Mouse (Mus musculus) C2C12 (cell line): ENCODE measurements around the gene Jmy. TPM values are rescaled to one million over a fixed set of nuclear protein-coding genes. Genes with fewer than 3 reads are reported as not detected.

Experiments
- H3K27me3 ChIP-seq: one replicate; pipeline ENCODE4 v1.6.1; 2011; ENCODE audit not compliant: control insufficient read depth, insufficient read depth, insufficient read length
- H3K36me3 ChIP-seq: one replicate; pipeline ENCODE4 v1.6.1; 2011; ENCODE audit not compliant: control insufficient read depth, insufficient read depth
- H3K4me3 ChIP-seq: one replicate; pipeline ENCODE4 v1.5.1; 2011; ENCODE audit warnings: mild to moderate bottlenecking, control low read depth; ENCODE audit not compliant: poor library complexity, insufficient read depth, severe bottlenecking
- H3K79me2 ChIP-seq: one replicate; pipeline ENCODE4 v1.6.1; 2011; ENCODE audit not compliant: control insufficient read depth, insufficient read depth
- H3K79me3 ChIP-seq: one replicate; pipeline ENCODE4 v1.6.1; 2011; ENCODE audit warnings: low read depth, control low read depth
- H3ac ChIP-seq: one replicate; pipeline ENCODE3; 2011; ENCODE audit warnings: low read depth; ENCODE audit not compliant: control insufficient read depth, insufficient read length
- CEBPB ChIP-seq: IDR thresholded peaks from one replicate; pipeline ENCODE4 v1.6.1; 2011; ENCODE audit warnings: low read depth, mild to moderate bottlenecking, control low read depth, moderate library complexity
- CTCF ChIP-seq: IDR thresholded peaks from one replicate; pipeline ENCODE4 v1.5.1; 2011; ENCODE audit not compliant: control insufficient read depth, insufficient read depth, insufficient read length
- FOSL1 ChIP-seq: IDR thresholded peaks from one replicate; pipeline ENCODE4 v1.8.0; 2011; ENCODE audit warnings: mild to moderate bottlenecking, low read length; ENCODE audit not compliant: poor library complexity, insufficient read depth, severe bottlenecking
- MAX ChIP-seq: IDR thresholded peaks from one replicate; pipeline ENCODE4 v1.6.1; 2011; ENCODE audit warnings: mild to moderate bottlenecking, control low read depth
- MYOD1 ChIP-seq: IDR thresholded peaks from one replicate; pipeline ENCODE4 v1.6.1; 2011; ENCODE audit warnings: low read depth; ENCODE audit not compliant: control insufficient read depth, insufficient read length
- MYOG ChIP-seq: IDR thresholded peaks from one replicate; pipeline ENCODE4 v1.6.1; 2011; ENCODE audit not compliant: control insufficient read depth, insufficient read length; ENCODE audit errors: extremely low read depth
- USF1 ChIP-seq: IDR thresholded peaks from one replicate; pipeline ENCODE4 v1.6.1; 2011; ENCODE audit warnings: low read depth, mild to moderate bottlenecking, control low read depth, moderate library complexity
- polyA plus RNA-seq: library from polyadenylated mRNA; unstranded; fragments of >200 nt; fragmentation: generic; extraction: Trizol; gene quantifications from one replicate; pipeline ENCODE4 v1.2.1, GENCODE M21; 2012; ENCODE audit warnings: missing spikeins

Jmy gene
- polyA plus RNA-seq, 1 experiment, result 3.2 TPM

DNA sequence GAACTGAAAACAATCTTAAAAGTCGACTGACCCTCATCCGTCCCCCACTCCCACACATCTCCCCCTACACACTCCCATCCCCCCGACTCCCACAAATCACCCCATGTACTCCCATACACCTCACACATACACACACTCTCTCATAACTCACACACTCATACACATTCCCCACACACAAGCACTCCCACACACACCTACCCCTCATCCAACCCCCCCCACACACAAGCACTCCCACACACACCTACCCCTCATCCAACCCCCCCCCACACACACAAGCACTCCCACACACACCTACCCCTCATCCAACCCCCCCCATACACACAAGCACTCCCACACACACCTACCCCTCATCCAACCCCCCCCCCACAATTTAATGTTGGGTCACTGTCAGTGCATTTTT lies 59.4 kb downstream of the Jmy start:
- no peak overlapping the region for H3ac ChIP-seq
- TF ChIP-seq CEBPB, result no peak
- TF ChIP-seq MAX, result no peak
- TF ChIP-seq MYOD1, result no peak
- TF ChIP-seq USF1, result no peak
- no peak for TF ChIP-seq MYOG
- TF ChIP-seq FOSL1, result no peak
- TF ChIP-seq CTCF, result no peak
- H3K27me3 ChIP-seq, result no peaks in the 10 kb centered on the region
- H3K79me2 ChIP-seq, result no peaks in the 10 kb centered on the region
- no peaks in the 10 kb centered on the region for H3K36me3 ChIP-seq
- H3K4me3 ChIP-seq, result no peak overlapping the region
- H3K79me3 ChIP-seq, result no peaks in the 10 kb centered on the region

DNA sequence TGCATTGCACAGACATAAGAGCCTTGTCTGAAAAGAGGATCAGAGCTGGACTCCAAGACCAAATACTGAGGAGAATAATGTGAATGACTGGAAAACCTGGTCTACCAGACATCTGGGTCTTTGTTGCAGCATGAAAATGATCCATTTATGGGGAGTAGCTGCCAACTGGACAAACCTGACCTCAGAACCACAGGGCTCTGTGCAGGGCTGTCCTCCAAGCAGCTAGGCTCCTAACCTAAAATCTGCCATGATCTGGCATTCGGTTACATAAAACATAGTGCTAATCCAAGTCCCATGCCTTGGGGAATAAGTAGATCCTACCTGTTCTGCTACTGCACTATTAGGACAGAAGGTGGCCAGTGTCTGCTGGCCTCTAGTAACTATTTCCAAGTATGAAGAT lies 70.4 kb downstream of the Jmy start:
- Histone ChIP-seq H3K36me3 (no peaks in the 10 kb centered on the region), H3ac (no peak overlapping the region), H3K79me3 (no peaks in the 10 kb centered on the region), H3K27me3 (no peaks in the 10 kb centered on the region), H3K79me2 (no peaks in the 10 kb centered on the region), H3K4me3 (no peak overlapping the region)
- TF ChIP-seq USF1, result no peak
- TF ChIP-seq CTCF, result no peak
- no peak for TF ChIP-seq MYOG
- no peak for TF ChIP-seq MAX
- TF ChIP-seq CEBPB, result no peak
- no peak for TF ChIP-seq FOSL1
- TF ChIP-seq MYOD1, result no peak

DNA sequence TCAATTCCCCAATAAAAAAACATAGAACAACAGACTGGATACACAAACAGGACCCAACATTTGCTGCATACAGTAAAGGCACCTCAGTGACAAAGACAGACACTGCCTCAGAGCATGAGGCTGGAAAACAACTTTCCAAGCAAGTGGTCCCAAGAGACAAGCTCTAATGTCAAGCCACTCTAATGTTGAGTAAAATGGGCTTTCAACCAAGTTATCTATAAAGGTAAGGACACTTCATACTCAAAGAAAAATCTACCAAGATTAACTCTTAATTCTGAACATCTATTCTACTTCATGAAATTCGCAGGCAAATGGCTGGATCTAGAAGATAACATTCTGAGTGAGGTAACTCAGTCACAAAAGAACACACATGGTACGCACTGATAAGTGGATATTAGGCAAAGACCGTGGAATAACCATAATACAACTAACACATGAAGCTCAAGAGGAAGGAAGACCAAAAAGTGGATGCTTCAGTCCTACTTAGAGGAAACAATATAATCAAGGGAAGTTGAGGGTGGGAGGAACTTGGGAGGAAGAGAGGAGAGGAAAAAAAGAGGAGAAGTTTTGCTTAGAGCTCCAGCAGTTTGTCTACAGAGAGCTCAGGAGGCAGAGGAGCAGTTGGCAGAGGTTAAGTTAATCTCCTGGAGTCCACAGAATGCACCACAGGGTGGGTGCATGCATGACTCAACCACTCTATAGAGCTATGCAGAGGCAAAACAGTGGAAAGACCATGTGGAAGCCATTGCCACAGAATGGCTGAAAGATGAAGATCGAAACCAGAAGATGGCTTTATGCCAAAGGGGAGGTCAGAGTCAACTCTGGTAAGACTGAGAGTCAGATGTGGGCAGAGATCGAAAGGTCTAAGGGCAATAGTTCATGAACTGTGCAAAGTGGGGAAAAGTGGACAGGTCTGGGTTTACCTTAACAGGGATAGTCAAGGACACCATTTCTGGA lies 71.4 kb downstream of the Jmy start:
- TF ChIP-seq MYOG (no peak), MAX (no peak), USF1 (no peak), MYOD1 (no peak), FOSL1 (no peak), CTCF (no peak)
- H3K27me3 ChIP-seq, result no peaks in the 10 kb centered on the region
- no peaks in the 10 kb centered on the region for H3K36me3 ChIP-seq
- H3K4me3 ChIP-seq, result no peak overlapping the region
- no peaks in the 10 kb centered on the region for H3K79me2 ChIP-seq
- H3K79me3 ChIP-seq, result no peaks in the 10 kb centered on the region
- no peak overlapping the region for H3ac ChIP-seq

DNA sequence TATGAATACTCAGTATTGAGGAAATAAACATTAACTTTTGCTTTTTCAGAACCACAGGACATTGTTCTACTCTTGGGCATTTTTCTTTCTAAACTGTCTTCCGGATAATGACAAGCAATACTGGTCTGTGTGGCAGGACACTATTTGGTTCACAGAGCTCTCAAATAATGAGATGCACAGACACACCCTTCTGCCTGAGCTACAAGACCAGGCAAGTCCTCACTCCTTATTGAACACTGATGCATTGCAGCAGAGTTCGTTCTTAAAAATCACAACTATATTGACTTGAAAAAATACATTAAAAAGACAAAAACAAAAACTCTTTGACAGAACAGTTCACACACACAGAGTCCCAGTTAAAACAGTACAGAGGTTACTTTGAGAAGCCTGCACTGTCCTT lies 76.4 kb downstream of the Jmy start:
- H3ac ChIP-seq, result no peak overlapping the region
- H3K79me2 ChIP-seq, result no peaks in the 10 kb centered on the region
- H3K27me3 ChIP-seq, result no peaks in the 10 kb centered on the region
- TF ChIP-seq MYOG, result no peak
- H3K36me3 ChIP-seq, result no peaks in the 10 kb centered on the region
- no peaks in the 10 kb centered on the region for H3K79me3 ChIP-seq
- no peak overlapping the region for H3K4me3 ChIP-seq

DNA sequence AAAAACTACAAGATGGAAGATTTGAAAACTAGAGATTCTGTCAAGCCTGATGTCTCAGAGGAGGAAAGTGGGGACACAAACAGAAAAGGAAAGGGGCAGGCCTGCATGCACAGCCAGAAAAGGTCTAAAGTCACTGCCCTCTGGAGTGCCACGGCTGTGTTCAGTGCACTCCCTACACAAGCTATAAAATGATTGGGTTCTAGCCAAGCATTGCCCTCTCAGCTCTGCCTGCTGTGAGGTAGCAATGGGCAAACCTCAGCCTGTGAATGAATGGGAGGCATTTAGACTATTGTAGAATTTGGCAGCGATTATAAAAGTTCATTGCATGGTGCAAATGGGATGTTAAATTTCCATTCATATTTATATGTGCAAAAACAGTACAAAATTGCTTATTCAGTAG lies 79.8 kb downstream of the Jmy start:
- Histone ChIP-seq H3K27me3 (no peaks in the 10 kb centered on the region), H3K79me2 (no peaks in the 10 kb centered on the region), H3K79me3 (no peaks in the 10 kb centered on the region), H3K36me3 (no peaks in the 10 kb centered on the region), H3K4me3 (no peak overlapping the region), H3ac (no peak overlapping the region)
- no peak for TF ChIP-seq USF1
- TF ChIP-seq CEBPB, result no peak
- no peak for TF ChIP-seq CTCF
- TF ChIP-seq MYOG, result no peak
- TF ChIP-seq MYOD1, result no peak
- no peak for TF ChIP-seq FOSL1

DNA sequence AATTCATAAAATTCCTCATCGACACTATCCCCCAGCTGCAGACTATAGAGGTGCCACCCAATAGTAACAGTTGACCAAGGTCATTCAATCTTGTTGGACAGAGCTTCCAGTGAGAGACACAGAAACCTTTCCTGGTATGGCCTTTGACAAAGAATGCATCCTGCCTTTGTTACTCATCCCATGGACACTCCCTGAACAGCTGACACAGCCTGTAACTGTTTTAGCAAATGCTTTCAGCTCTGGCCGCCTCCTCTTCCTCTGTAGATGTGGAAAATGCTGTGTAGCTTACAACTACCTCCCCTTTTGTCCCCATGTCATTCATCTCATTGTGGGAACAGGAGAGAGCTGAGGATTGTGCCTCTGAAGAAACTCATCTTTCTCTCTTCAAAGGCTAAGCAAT lies 81.3 kb downstream of the Jmy start:
- H3ac ChIP-seq, result no peak overlapping the region
- H3K79me3 ChIP-seq, result no peaks in the 10 kb centered on the region
- H3K4me3 ChIP-seq, result no peak overlapping the region
- no peaks in the 10 kb centered on the region for H3K36me3 ChIP-seq
- no peaks in the 10 kb centered on the region for H3K27me3 ChIP-seq
- peak; percentile 51 for TF ChIP-seq MYOD1
- no peak for TF ChIP-seq MAX
- TF ChIP-seq FOSL1, result no peak
- no peak for TF ChIP-seq CEBPB
- TF ChIP-seq MYOG, result no peak
- no peaks in the 10 kb centered on the region for H3K79me2 ChIP-seq
